In genomic region chr11:89297521-89297920, GRCm38 (mm10) we compare ENCODE assay signal across 9 mouse cellular contexts. TPM values are rescaled to one million over a fixed set of nuclear protein-coding genes. Genes with fewer than 3 reads are reported as not detected.
DNase-seq lines count a peak whose midpoint lies in the region; ATAC-seq and TF ChIP-seq lines count a peak whose summit lies in the region.
"Had no signal": no experiment of that assay in that cellular context is flagged by ENCODE, and none has a peak within 500 bp of the region (broad histone marks: within the 10 kb centered on the region; RNA-seq: fewer than 3 reads in every experiment).

No protein-coding gene starts in this region.

- no peaks in the 10 kb centered on the region for H3K9me3 ChIP-seq in kidney, embryonic 15.5 days (replicated peaks)
- no peaks in the 10 kb centered on the region for H3K9me3 ChIP-seq in hindbrain, embryonic 13.5 days
- H3K9me3 ChIP-seq in midbrain, postnatal 0 days (ENCODE audit: low read length): no peaks in the 10 kb centered on the region

- DNase-seq in kidney, postnatal 4 days: no peak
- peak; percentile 26 for DNase-seq in embryo, embryonic 11 days
- no peak for DNase-seq in midbrain, postnatal 0 days (ENCODE audit: low spot score)
- DNase-seq in yolk sac, embryonic 10.5 days (ENCODE audit: low spot score): no peak
- no peak for DNase-seq in right cerebral cortex, adult 18-20 months
- DNase-seq in testis, postnatal 14 days (ENCODE audit: low spot score): no peak

- 57% methylated on average over 5 of the region's 5 CpGs for WGBS in kidney, embryonic 15.5 days
- 40% methylated on average over 5 of the region's 5 CpGs for WGBS in hindbrain, embryonic 13.5 days
- WGBS in midbrain, postnatal 0 days: 35% methylated on average over 3 of the region's 5 CpGs

- 0 out of 2 replicates have a peak overlapping the region, but pooled peaks have one; percentile 43 for H3K4me3 ChIP-seq in kidney, embryonic 15.5 days (replicated peaks)
- no peak overlapping the region for H3K4me3 ChIP-seq in hindbrain, embryonic 13.5 days
- H3K4me3 ChIP-seq in midbrain, postnatal 0 days (ENCODE audit: low read depth, low read length): no peak overlapping the region

- no peak for TF ChIP-seq CTCF in midbrain, postnatal 0 days (IDR thresholded peaks at IDR 0.05)

- H3K4me2 ChIP-seq in kidney, embryonic 15.5 days: peak overlapping the region; percentile 76
- peak overlapping the region; percentile 94 for H3K4me2 ChIP-seq in hindbrain, embryonic 13.5 days
- peak overlapping the region; percentile 93 for H3K4me2 ChIP-seq in midbrain, postnatal 0 days (ENCODE audit: low read depth, low read length, poor library complexity, severe bottlenecking)

- H3K27ac ChIP-seq in kidney, embryonic 15.5 days: 0 out of 2 replicates have a peak overlapping the region, but pooled peaks have one; percentile 30
- peak overlapping the region; percentile 76 for H3K27ac ChIP-seq in hindbrain, embryonic 13.5 days
- H3K27ac ChIP-seq in midbrain, postnatal 0 days (ENCODE audit: low read depth, low read length): no peak overlapping the region
- H3K27ac ChIP-seq: macrophage had no signal

- no peaks in the 10 kb centered on the region for H3K36me3 ChIP-seq in kidney, embryonic 15.5 days
- no peaks in the 10 kb centered on the region for H3K36me3 ChIP-seq in hindbrain, embryonic 13.5 days
- H3K36me3 ChIP-seq in midbrain, postnatal 0 days (ENCODE audit: insufficient read depth, low read length): no peaks in the 10 kb centered on the region

- ATAC-seq in kidney, embryonic 15.5 days (replicated peaks; ENCODE audit: low FRiP score): no peak
- no peak for ATAC-seq in hindbrain, embryonic 13.5 days (ENCODE audit: low FRiP score)
- no peak for ATAC-seq in midbrain, postnatal 0 days (ENCODE audit: low FRiP score)

- H3K9ac ChIP-seq in kidney, embryonic 15.5 days: no peak overlapping the region
- peak overlapping the region; percentile 55; the same call in 1 of the 2 replicates for H3K9ac ChIP-seq in hindbrain, embryonic 13.5 days
- no peak overlapping the region; the same call in 1 of the 2 replicates for H3K9ac ChIP-seq in midbrain, postnatal 0 days (replicated peaks; ENCODE audit: low read length, poor library complexity, severe bottlenecking)

- H3K4me1 ChIP-seq in kidney, embryonic 15.5 days: peaks cover 40% of the 10 kb centered on the region
- H3K4me1 ChIP-seq in hindbrain, embryonic 13.5 days (replicated peaks): peaks cover 34% of the 10 kb centered on the region
- peaks cover 6% of the 10 kb centered on the region; the same call in 1 of the 2 replicates for H3K4me1 ChIP-seq in midbrain, postnatal 0 days (ENCODE audit: insufficient read depth, low read length)

- peaks cover 54% of the 10 kb centered on the region for H3K27me3 ChIP-seq in kidney, embryonic 15.5 days
- peaks cover 24% of the 10 kb centered on the region for H3K27me3 ChIP-seq in hindbrain, embryonic 13.5 days
- 0 out of 2 replicates have a peak, but pooled peaks cover 3% of the 10 kb centered on the region for H3K27me3 ChIP-seq in midbrain, postnatal 0 days (ENCODE audit: insufficient read depth, low read length)

RNA-seq across cellular contexts. Expression of gene Nog, which starts 4.6 kb away (rescaled TPM):
- polyA plus RNA-seq in kidney, embryonic 15.5 days (2015; fragmentation: Nextera tagmentation; extraction: Ambion mirVana): 0.82 and 1.2 TPM in 2 replicates
- 2.0 and 2.7 TPM in 2 replicates for polyA plus RNA-seq in hindbrain, embryonic 13.5 days (2015; fragmentation: Nextera tagmentation; extraction: Ambion mirVana)
- 16.5 and 22.7 TPM in 2 replicates for total RNA-seq in midbrain, postnatal 0 days (2014; rRNA removed)
- 5.8 and 6.6 TPM in 2 replicates for polyA plus RNA-seq in midbrain, postnatal 0 days (2015; fragmentation: Nextera tagmentation; extraction: Ambion mirVana)
- polyA plus RNA-seq: macrophage had no signal
